Mouse (Mus musculus) lung, embryonic 16.5 days (tissue): Measurements from ENCODE around the gene Sh3rf1. TPM values are rescaled to one million over a fixed set of nuclear protein-coding genes. Genes with fewer than 3 reads are reported as not detected.

ENCODE experiments used
- ATAC-seq: fragments of 200-750 bp; cut with Nextera tagmentation; 2 replicates; pipeline ENCODE4 v1.8.0; 2017; ENCODE audit warnings: low read depth, mild to moderate bottlenecking, moderate library complexity
- H3K27ac ChIP-seq: fragments of 300-500 bp; sonication (generic); 2 replicates; pipeline ENCODE4 v1.5.1; 2014; ENCODE audit warnings: mild to moderate bottlenecking, control low read depth, low read length
- H3K27me3 ChIP-seq: fragments of 300-500 bp; sonication (generic); 2 replicates; pipeline ENCODE4 v1.6.1; 2014; ENCODE audit warnings: low read depth, low read length, mixed read lengths; ENCODE audit not compliant: control insufficient read depth, insufficient read depth
- H3K36me3 ChIP-seq: fragments of 300-500 bp; sonication (generic); 2 replicates; pipeline ENCODE4 v1.6.1; 2014; ENCODE audit warnings: low read length; ENCODE audit not compliant: control insufficient read depth, insufficient read depth
- H3K4me1 ChIP-seq: fragments of 300-500 bp; sonication (generic); replicated peaks from 2 replicates; pipeline ENCODE4 v1.6.1; 2014; ENCODE audit warnings: low read length, mixed read lengths; ENCODE audit not compliant: control insufficient read depth, insufficient read depth
- H3K4me2 ChIP-seq: fragments of 300-500 bp; sonication (generic); 2 replicates; pipeline ENCODE4 v1.6.1; 2014; ENCODE audit warnings: low read depth, low read length, control low read depth
- H3K4me3 ChIP-seq: fragments of 300-500 bp; sonication (generic); 2 replicates; pipeline ENCODE4 v1.5.1; 2014; ENCODE audit warnings: mild to moderate bottlenecking, low read length, control low read depth
- H3K9ac ChIP-seq: fragments of 300-500 bp; sonication (generic); 2 replicates; pipeline ENCODE4 v1.6.1; 2014; ENCODE audit warnings: low read length, control low read depth
- H3K9me3 ChIP-seq: fragments of 300-500 bp; sonication (generic); 2 replicates; pipeline ENCODE4 v1.6.1; 2016; ENCODE audit warnings: low read length; ENCODE audit not compliant: control insufficient read depth
- WGBS: fragments of 180-500 bp; shearing (Covaris S2); extraction: QIAGEN DNeasy Blood & Tissue Kit; methylation state at CpG from one replicate; pipeline ENCODE4 v1.1.7; 2014; 5-methylcytosine and 5-hydroxymethylcytosine counted together
- polyA plus RNA-seq: library from polyadenylated mRNA; unstranded; fragments of >200 nt; fragmentation: Nextera tagmentation; extraction: Ambion mirVana; gene quantifications from 2 replicates; pipeline ENCODE4 v1.2.1, GENCODE M21; 2015

The Sh3rf1 gene
- polyA plus RNA-seq, 1 experiment from 2014 or later: 18.7 TPM

DNA sequence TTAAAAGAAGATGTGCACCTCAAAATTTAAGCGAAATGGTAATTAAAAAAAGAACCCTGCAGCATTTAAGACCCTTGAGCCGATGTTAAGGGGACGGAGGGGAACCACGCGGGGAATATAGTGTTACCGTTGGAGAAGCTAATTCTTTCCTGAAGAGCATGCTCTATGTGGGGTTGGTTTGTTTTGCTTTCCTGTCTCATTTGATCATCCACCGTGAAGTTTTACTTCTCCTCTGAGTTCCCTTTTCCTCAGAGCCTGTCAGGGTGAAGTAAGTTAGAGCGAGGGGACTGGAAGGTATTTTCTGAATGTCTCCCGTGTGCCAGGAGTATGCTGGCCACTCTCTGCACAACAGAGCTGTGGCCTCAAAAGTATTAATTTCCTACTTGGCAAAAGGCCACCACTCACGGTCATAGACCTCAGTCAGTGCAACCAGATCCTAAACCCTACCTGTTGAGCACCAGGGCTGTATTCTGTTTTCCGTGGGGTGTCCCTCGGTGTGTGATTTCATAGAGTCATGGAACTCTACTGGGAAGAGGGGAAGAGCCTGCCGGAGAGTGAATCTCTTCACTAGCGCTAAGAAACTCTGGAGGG is 63.2 kb downstream of the Sh3rf1 start:
- Histone ChIP-seq H3K27ac (no peak overlapping the region), H3K9ac (no peak overlapping the region), H3K4me3 (no peak overlapping the region), H3K4me1 (peaks cover 55% of the 10 kb centered on the region), H3K36me3 (no peaks in the 10 kb centered on the region), H3K27me3 (no peaks in the 10 kb centered on the region), H3K9me3 (no peaks in the 10 kb centered on the region), H3K4me2 (no peak overlapping the region)
- ATAC-seq: no peak
- WGBS: 63% methylated on average over 14 of the region's 14 CpGs

DNA sequence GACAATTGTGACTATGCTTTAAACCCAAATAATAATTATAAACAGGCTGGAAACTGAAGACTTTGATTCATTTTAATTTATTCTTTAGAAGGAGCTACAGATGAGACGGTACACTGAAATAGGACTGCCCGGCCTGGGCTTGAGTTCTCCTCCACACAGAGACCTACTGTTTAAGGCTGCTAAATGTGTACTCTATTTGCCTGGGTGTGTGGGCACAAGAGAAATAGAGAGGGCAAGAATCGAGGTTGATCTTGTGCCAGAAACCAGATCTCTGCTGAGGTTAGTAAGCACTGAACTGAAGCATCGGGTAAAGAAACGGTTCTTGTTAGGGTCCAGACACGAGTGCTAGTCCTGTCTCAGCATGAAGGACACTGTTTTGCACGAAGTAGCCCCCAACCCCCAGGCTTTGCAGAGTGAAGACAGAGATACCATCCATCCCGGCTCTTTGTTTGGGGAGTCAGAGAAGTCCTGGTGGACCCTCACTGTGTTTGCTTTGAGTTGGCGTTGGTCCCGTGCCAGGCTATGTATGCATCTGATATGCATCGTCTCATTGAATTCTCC is 64.4 kb downstream of the Sh3rf1 start:
- no peak overlapping the region for H3K9ac ChIP-seq
- H3K4me1 ChIP-seq: peaks cover 43% of the 10 kb centered on the region
- no peak overlapping the region for H3K4me2 ChIP-seq
- ATAC-seq: no peak
- no peaks in the 10 kb centered on the region for H3K36me3 ChIP-seq
- no peaks in the 10 kb centered on the region for H3K27me3 ChIP-seq
- no peak overlapping the region for H3K4me3 ChIP-seq
- 38% methylated on average over 11 of the region's 11 CpGs for WGBS
- peak overlapping the region; percentile 23 for H3K27ac ChIP-seq
- no peaks in the 10 kb centered on the region for H3K9me3 ChIP-seq

DNA sequence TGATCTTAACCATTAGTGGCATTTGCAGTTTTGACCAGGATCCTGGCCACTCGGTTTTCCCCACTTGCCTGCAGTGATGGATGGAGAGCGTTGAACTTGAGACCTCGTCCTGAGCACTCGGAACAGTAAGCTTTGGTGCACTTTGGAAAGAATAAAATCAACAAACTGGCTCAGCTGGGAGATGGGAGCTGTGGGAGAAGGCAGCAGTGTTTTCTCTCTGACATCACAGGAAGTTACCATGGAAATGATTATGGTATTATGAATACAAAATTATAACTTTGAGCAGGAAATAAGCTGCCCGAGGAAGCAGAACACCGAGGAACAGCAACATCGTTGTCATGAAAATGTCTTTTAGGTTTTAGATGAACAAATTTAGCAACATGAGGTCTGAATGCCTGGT is 65.0 kb downstream of the Sh3rf1 start:
- ATAC-seq: no peak
- peak overlapping the region; percentile 23; the same call in 1 of the 2 replicates for H3K27ac ChIP-seq
- H3K4me1 ChIP-seq: peaks cover 37% of the 10 kb centered on the region
- H3K9me3 ChIP-seq: no peaks in the 10 kb centered on the region
- no peak overlapping the region for H3K9ac ChIP-seq
- no peaks in the 10 kb centered on the region for H3K27me3 ChIP-seq
- H3K4me2 ChIP-seq: no peak overlapping the region
- 18% methylated on average over 7 of the region's 7 CpGs for WGBS
- H3K4me3 ChIP-seq: no peak overlapping the region
- no peaks in the 10 kb centered on the region for H3K36me3 ChIP-seq

DNA sequence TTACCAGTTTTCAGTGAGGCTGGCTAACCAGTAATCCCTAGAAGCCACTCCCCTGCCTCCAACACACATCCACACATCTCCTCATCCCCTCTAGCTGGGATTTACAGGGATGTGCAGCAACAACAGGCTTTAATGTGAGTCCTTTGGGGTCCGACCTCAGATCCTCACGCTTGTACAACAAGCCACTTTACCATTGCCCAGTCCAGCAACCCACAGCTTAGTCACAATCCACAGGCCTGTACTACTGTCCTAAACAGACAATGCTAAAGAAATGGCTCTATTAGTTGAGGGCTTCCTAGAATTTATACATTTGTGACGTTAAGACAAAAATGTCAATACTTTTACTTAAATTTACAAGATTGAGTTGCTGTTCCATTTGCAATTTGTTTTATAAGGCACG is 71.4 kb downstream of the Sh3rf1 start:
- H3K4me3 ChIP-seq: no peak overlapping the region
- no peaks in the 10 kb centered on the region for H3K9me3 ChIP-seq
- 93% methylated on average over 4 of the region's 4 CpGs for WGBS
- no peak overlapping the region for H3K9ac ChIP-seq
- H3K27ac ChIP-seq: no peak overlapping the region
- no peak overlapping the region for H3K4me2 ChIP-seq
- peaks cover 4% of the 10 kb centered on the region; the same call in 1 of the 2 replicates for H3K4me1 ChIP-seq
- H3K27me3 ChIP-seq: no peaks in the 10 kb centered on the region
- H3K36me3 ChIP-seq: no peaks in the 10 kb centered on the region
- no peak for ATAC-seq

DNA sequence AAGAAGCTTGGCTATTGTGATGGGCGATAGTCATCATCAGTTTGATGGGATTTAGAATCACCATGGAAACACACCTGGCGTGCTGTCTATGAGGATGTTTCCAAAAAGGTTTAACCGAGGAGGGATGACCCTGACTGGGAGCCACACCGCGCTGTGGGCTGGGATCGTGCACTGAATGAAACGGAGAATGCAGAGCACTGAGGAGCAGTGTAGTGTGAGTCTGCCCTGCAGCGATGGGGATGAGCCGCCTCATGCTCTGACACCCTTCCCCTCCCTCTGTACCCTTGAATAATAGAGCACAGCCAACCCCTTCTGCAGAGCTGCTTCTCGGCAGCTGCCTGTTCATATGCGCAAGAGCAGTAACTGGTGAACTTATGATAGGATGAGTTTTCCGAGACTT is 71.8 kb downstream of the Sh3rf1 start:
- H3K4me2 ChIP-seq: no peak overlapping the region
- no peak for ATAC-seq
- H3K36me3 ChIP-seq: no peaks in the 10 kb centered on the region
- H3K4me1 ChIP-seq: peaks cover 4% of the 10 kb centered on the region; the same call in 1 of the 2 replicates
- 77% methylated on average over 12 of the region's 12 CpGs for WGBS
- no peak overlapping the region for H3K9ac ChIP-seq
- H3K27ac ChIP-seq: no peak overlapping the region
- H3K9me3 ChIP-seq: no peaks in the 10 kb centered on the region
- H3K27me3 ChIP-seq: no peaks in the 10 kb centered on the region
- no peak overlapping the region for H3K4me3 ChIP-seq

DNA sequence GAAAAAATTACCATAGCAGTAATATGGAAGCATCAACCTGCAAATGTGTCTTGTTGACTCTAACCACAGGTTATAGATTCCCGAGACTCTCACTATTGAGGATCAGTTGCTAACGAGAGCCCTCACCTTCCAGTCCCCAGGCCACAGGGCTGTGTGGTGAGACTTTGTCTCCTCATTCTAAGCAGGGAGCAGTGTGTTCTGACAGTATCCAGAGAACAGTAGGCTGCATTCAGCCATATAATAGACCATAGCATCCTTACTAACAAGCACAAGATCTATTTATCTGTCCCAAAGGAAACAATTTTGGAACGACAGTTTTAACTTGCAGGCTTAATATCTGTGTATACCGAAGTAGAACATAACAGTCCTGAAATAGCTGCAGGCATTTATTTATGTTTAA is 75.2 kb downstream of the Sh3rf1 start:
- no peak overlapping the region for H3K4me3 ChIP-seq
- H3K27me3 ChIP-seq: no peaks in the 10 kb centered on the region
- peaks cover 4% of the 10 kb centered on the region; the same call in 1 of the 2 replicates for H3K4me1 ChIP-seq
- no peak overlapping the region for H3K4me2 ChIP-seq
- no peak overlapping the region for H3K9ac ChIP-seq
- no peaks in the 10 kb centered on the region for H3K9me3 ChIP-seq
- WGBS: 55% methylated on average over 4 of the region's 4 CpGs
- ATAC-seq: no peak
- H3K36me3 ChIP-seq: no peaks in the 10 kb centered on the region
- H3K27ac ChIP-seq: no peak overlapping the region

DNA sequence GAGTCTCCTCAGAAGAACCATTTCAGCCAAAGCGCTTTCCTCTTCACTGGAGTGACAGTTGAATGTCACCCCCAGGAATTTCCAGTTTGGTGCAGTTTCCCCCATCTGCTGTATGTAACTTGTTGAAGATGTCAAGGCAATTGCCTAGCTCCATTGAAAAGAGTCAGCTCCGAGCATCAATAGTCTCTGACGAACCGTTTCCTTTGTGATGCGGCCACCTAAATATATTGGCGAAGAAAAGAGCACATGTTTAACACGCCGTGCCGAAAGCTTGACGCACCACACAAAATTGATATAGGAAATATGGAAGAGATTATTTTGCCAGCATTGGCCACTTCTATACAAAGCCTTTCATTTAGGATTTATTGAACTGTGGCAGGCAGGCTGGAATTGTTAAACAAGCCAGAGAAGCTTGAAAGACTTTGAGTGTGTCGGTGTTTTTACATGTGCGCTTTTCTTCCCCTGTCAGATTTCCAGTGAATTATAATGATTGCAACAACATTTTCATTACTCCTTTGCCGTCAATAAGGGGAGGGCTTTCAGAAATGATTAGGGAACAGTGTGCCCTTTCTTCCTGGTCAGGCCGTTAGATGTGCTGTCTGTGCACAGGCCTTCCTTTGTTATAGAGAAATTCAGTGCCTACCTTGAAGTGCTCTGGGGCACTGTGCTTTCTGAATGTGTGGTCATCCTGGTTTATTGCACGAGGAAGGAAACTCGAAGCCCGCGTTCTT is 77.8 kb downstream of the Sh3rf1 start:
- Histone ChIP-seq H3K27ac (no peak overlapping the region), H3K4me2 (no peak overlapping the region), H3K4me1 (peaks cover 4% of the 10 kb centered on the region; the same call in 1 of the 2 replicates), H3K27me3 (no peaks in the 10 kb centered on the region), H3K4me3 (no peak overlapping the region), H3K9me3 (no peaks in the 10 kb centered on the region), H3K36me3 (no peaks in the 10 kb centered on the region), H3K9ac (no peak overlapping the region)
- 82% methylated on average over 18 of the region's 18 CpGs for WGBS
- ATAC-seq: no peak

DNA sequence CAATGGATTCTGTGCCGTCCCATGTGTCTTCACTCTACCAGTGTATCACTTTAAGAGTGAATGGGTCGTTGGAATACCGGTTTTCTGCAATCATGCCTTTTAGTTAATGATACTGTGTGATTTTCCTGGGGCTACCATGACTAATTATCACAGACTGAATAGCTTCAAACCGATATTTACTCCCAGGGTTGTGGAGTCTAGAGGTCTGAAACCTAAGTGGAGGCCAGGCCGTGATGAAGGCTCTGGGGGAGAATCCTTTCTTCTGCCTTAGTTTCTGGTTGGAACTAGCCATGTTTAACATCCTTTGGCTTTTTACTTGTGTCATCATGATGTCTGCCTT is 78.3 kb downstream of the Sh3rf1 start:
- H3K4me2 ChIP-seq: no peak overlapping the region
- peaks cover 4% of the 10 kb centered on the region; the same call in 1 of the 2 replicates for H3K4me1 ChIP-seq
- H3K9me3 ChIP-seq: no peaks in the 10 kb centered on the region
- no peaks in the 10 kb centered on the region for H3K36me3 ChIP-seq
- no peak for ATAC-seq
- H3K27me3 ChIP-seq: no peaks in the 10 kb centered on the region
- WGBS: 86% methylated on average over 5 of the region's 5 CpGs
- H3K27ac ChIP-seq: no peak overlapping the region
- no peak overlapping the region for H3K9ac ChIP-seq
- H3K4me3 ChIP-seq: no peak overlapping the region

DNA sequence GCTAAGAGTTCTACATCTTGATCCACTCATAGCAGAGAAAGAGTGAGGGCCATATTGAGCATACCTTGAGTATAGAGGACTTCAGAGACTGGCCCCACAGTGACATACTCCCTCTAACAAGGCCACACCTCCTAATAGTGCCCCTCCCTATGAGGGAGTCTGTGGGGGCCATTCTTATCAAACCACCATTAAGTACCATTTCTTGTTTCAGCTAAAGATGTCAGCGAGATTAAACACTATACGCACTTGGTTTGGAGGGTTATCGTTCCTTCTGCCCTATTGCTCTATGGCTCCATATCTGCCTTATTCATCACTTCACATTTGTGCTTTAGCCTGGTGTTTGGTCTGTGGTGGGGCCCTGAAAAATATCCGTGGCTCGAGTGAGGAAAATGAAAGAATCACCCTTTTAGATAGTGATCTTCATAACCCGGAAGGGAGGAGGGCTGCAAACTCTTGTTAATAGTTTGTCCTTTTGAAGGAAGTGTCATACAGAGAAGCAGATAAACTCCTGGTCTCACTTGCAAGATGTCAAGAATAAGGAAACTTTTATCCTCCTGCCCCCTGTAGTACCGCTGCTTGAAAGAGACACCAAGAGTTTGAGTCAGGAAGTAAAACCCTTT is 81.9 kb downstream of the Sh3rf1 start:
- ATAC-seq: no peak
- 57% methylated on average over 7 of the region's 7 CpGs for WGBS
- Histone ChIP-seq H3K4me1 (peaks cover 12% of the 10 kb centered on the region), H3K9me3 (no peaks in the 10 kb centered on the region), H3K9ac (no peak overlapping the region), H3K27me3 (no peaks in the 10 kb centered on the region), H3K4me2 (no peak overlapping the region), H3K27ac (no peak overlapping the region), H3K4me3 (no peak overlapping the region), H3K36me3 (no peaks in the 10 kb centered on the region)
